Mouse (Mus musculus) heart, embryonic 11.5 days (tissue): ENCODE data around the gene Rgs12. TPM values are rescaled to one million over a fixed set of nuclear protein-coding genes. Genes with fewer than 3 reads are reported as not detected.
A peak's percentile ranks its signal among the peaks of the same experiment; 100 is the strongest.

Experiments
- ATAC-seq: fragments of 200-750 bp; cut with Nextera tagmentation; replicated peaks from 2 replicates; pipeline ENCODE4 v1.8.0; 2017; ENCODE audit warnings: moderate library complexity; ENCODE audit not compliant: insufficient number of reproducible peaks, low FRiP score, low TSS enrichment
- H3K27ac ChIP-seq: fragments of 300-500 bp; sonication (generic); 2 replicates; pipeline ENCODE4 v1.5.1; 2014; ENCODE audit warnings: mild to moderate bottlenecking, low read depth, low read length
- H3K27me3 ChIP-seq: fragments of 300-500 bp; sonication (generic); 2 replicates; pipeline ENCODE4 v1.6.1; 2014; ENCODE audit warnings: mild to moderate bottlenecking, low read length, mixed read lengths; ENCODE audit not compliant: control insufficient read depth, insufficient read depth
- H3K36me3 ChIP-seq: fragments of 300-500 bp; sonication (generic); 2 replicates; pipeline ENCODE4 v1.6.1; 2014; ENCODE audit warnings: mild to moderate bottlenecking, low read length, moderate library complexity, mixed read lengths; ENCODE audit not compliant: control insufficient read depth, insufficient read depth
- H3K4me1 ChIP-seq: fragments of 300-500 bp; sonication (generic); 2 replicates; pipeline ENCODE4 v1.6.1; 2014; ENCODE audit warnings: low read length; ENCODE audit not compliant: control insufficient read depth, insufficient read depth
- H3K4me2 ChIP-seq: fragments of 300-500 bp; sonication (generic); 2 replicates; pipeline ENCODE4 v1.6.1; 2014; ENCODE audit warnings: mild to moderate bottlenecking, moderate library complexity
- H3K4me3 ChIP-seq: fragments of 300-500 bp; sonication (generic); 2 replicates; pipeline ENCODE4 v1.5.1; 2014; ENCODE audit warnings: low read depth, low read length
- H3K9ac ChIP-seq: fragments of 300-500 bp; sonication (generic); 2 replicates; pipeline ENCODE4 v1.6.1; 2014; ENCODE audit warnings: mild to moderate bottlenecking, low read depth, low read length, moderate library complexity
- H3K9me3 ChIP-seq: fragments of 300-500 bp; sonication (generic); replicated peaks from 2 replicates; pipeline ENCODE4 v1.6.1; 2016; ENCODE audit warnings: low read length; ENCODE audit not compliant: control insufficient read depth
- WGBS: fragments of 180-500 bp; shearing (Covaris S2); extraction: QIAGEN DNeasy Blood & Tissue Kit; methylation state at CpG from one replicate; pipeline ENCODE4 v1.1.7; 2014; ENCODE audit not compliant: insufficient replicate concordance; 5-methylcytosine and 5-hydroxymethylcytosine counted together
- polyA plus RNA-seq: library from polyadenylated mRNA; unstranded; fragments of >200 nt; fragmentation: Nextera tagmentation; extraction: Ambion mirVana; gene quantifications from 2 replicates; pipeline ENCODE4 v1.2.1, GENCODE M21; 2014

Rgs12 gene
- polyA plus RNA-seq, 1 experiment from 2014 or later = 25.6 TPM

DNA sequence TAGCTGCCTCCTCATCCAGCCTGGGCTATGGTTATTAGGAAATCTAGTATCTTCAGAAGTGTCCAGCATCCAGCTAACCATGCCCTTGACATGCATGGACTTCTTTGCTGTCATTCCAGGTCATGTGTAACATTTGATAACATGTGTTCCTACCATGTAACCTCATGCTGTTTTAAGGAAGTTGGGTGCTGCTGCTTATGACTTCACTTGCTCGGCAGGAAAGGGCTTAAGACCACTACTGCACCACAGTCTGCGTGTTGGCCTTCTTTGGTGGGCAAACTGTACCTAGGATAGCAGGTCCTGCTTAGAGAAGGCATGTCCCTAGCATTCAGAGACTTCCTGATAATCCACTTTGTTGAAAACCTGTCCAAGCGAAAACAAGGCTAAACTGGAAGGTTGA lies 51.9 kb downstream of the Rgs12 start:
- ATAC-seq = no peak
- H3K4me3 ChIP-seq = no peak overlapping the region
- H3K36me3 ChIP-seq = peaks cover 3% of the 10 kb centered on the region
- H3K9me3 ChIP-seq = no peaks in the 10 kb centered on the region
- no peaks in the 10 kb centered on the region for H3K27me3 ChIP-seq
- WGBS = 73% methylated on average over 3 of the region's 3 CpGs
- peaks cover 19% of the 10 kb centered on the region for H3K4me1 ChIP-seq
- no peak overlapping the region for H3K4me2 ChIP-seq
- no peak overlapping the region for H3K27ac ChIP-seq
- H3K9ac ChIP-seq = no peak overlapping the region

DNA sequence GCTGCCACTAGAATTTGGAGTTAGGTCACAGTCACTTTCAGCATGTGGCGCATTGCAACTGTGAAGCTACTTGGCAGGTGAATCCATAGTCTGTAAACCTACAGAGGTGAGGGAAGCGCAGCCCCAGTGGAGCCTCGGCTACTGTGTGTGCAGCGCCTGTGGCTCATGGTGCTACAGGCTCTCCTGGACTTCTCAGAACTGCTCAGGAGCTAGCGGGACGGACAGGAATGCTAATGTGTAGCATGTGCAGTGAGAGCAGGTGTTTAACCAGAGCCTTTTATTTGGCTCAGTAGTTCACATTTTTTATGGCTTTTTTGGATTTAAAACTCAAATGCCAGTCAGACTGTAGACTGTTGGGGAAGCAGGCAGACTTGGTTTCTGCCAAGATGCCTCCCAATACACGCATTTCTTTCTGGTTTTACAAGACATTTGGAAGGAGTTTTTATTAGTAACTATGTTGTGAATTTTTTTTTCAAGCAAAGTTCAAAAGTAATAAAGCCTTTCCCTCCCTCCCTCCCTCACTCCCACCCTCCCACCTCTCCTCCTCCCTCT lies 54.4 kb downstream of the Rgs12 start:
- H3K27me3 ChIP-seq = no peaks in the 10 kb centered on the region
- H3K4me3 ChIP-seq = no peak overlapping the region
- no peak overlapping the region for H3K9ac ChIP-seq
- H3K36me3 ChIP-seq = peaks cover 2% of the 10 kb centered on the region
- 83% methylated on average over 7 of the region's 7 CpGs for WGBS
- no peak for ATAC-seq
- no peaks in the 10 kb centered on the region for H3K9me3 ChIP-seq
- H3K4me1 ChIP-seq = peaks cover 12% of the 10 kb centered on the region
- H3K4me2 ChIP-seq = no peak overlapping the region
- 0 out of 2 replicates have a peak overlapping the region, but pooled peaks have one; percentile 17 for H3K27ac ChIP-seq

DNA sequence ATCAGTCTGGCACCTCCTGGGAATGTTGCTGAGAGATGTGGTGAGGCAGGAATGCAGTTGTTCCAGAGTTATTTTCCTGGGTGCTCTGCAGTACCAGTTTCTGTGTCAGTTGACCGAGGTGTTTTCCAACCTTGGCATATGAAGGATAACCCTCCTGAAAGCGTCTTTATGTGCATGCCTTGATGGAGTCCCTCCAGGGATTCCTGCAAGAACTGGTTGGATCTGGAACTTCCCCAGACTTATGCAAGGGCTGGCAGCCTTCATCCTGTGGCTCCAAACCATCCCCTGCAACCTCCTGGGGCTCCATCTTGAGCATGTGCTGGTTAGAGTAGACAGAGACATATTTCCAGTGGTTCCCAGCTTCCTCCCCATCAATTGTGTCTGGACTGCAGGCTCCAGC lies 55.5 kb downstream of the Rgs12 start:
- WGBS = 93% methylated on average over 2 of the region's 2 CpGs
- no peak overlapping the region for H3K4me3 ChIP-seq
- no peak overlapping the region for H3K9ac ChIP-seq
- ATAC-seq = no peak
- no peak overlapping the region for H3K4me2 ChIP-seq
- H3K4me1 ChIP-seq = peaks cover 16% of the 10 kb centered on the region
- no peaks in the 10 kb centered on the region for H3K9me3 ChIP-seq
- H3K27me3 ChIP-seq = no peaks in the 10 kb centered on the region
- peaks cover 2% of the 10 kb centered on the region for H3K36me3 ChIP-seq
- no peak overlapping the region for H3K27ac ChIP-seq

DNA sequence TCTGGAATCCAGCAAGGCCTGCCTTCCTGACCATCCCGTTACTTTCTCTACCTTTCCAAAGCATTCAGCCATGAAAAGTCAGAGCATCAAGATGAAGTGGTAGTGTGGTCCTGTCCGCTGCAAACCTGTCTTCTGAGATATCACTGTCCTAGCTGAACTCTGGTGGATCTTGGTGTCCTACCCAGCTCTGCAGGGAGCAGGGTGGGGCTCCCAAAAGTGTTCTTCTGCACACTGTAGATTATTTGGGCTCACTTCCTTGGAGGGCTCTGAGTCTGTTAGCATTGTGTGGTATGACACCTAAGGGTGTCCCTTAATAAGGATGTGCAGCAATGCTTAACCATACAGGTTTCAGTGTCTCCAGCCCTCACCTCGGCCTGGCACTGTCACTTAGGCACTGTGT lies 56.4 kb downstream of the Rgs12 start:
- no peaks in the 10 kb centered on the region for H3K27me3 ChIP-seq
- peaks cover 2% of the 10 kb centered on the region for H3K36me3 ChIP-seq
- no peak overlapping the region for H3K4me3 ChIP-seq
- peaks cover 16% of the 10 kb centered on the region for H3K4me1 ChIP-seq
- no peak overlapping the region for H3K4me2 ChIP-seq
- H3K9ac ChIP-seq = no peak overlapping the region
- ATAC-seq = no peak; the same call in 1 of the 2 replicates
- no peaks in the 10 kb centered on the region for H3K9me3 ChIP-seq
- no peak overlapping the region for H3K27ac ChIP-seq
- 86% methylated on average over 3 of the region's 3 CpGs for WGBS

DNA sequence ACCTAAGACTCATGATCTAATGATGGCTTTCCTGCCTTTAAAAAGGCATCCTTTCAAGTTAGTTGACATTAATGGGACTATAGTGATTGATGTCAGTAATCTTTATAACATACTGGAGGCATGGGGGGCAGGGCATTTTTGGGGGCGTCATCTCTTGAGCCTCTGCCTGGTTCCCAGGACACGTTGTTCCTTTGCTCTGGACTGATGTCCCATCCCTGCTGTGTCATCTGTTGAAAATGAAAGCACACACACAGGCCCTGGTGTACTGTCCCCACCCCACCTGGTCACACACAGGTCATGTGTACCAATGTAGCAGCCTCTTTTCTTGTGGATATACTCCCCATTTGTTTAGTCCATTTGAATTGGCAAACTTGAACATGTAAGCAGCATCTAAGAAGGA lies 57.4 kb downstream of the Rgs12 start:
- WGBS = 85% methylated on average over 2 of the region's 2 CpGs
- no peak overlapping the region for H3K4me3 ChIP-seq
- no peak overlapping the region for H3K9ac ChIP-seq
- H3K4me2 ChIP-seq = no peak overlapping the region
- no peaks in the 10 kb centered on the region for H3K27me3 ChIP-seq
- peaks cover 16% of the 10 kb centered on the region for H3K4me1 ChIP-seq
- H3K36me3 ChIP-seq = peaks cover 2% of the 10 kb centered on the region
- no peaks in the 10 kb centered on the region for H3K9me3 ChIP-seq
- ATAC-seq = no peak
- no peak overlapping the region for H3K27ac ChIP-seq

DNA sequence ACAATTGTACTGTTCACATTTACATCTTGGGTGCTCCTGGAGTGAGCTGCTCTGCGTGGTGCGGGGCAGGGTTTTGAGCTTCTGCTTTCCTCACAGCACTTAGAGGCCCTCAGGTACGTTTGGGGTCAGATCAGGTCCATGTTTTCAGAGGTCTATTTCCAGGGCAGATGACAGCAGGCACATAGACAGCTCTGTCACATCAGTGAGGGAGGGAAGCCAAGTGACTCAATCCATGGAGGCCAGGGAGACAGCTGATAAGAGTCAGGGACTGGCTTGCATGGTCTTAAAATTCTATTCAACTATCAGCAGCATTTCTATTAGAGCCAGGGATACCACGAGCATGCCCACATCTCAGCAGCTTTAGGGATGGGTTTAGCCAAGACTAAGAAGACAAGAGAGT lies 59.9 kb downstream of the Rgs12 start:
- Histone ChIP-seq H3K9me3 (no peaks in the 10 kb centered on the region), H3K9ac (no peak overlapping the region), H3K4me3 (no peak overlapping the region), H3K4me1 (peaks cover 6% of the 10 kb centered on the region), H3K27ac (no peak overlapping the region), H3K4me2 (no peak overlapping the region), H3K27me3 (no peaks in the 10 kb centered on the region), H3K36me3 (peaks cover 5% of the 10 kb centered on the region)
- no peak for ATAC-seq
- 71% methylated on average over 4 of the region's 4 CpGs for WGBS

DNA sequence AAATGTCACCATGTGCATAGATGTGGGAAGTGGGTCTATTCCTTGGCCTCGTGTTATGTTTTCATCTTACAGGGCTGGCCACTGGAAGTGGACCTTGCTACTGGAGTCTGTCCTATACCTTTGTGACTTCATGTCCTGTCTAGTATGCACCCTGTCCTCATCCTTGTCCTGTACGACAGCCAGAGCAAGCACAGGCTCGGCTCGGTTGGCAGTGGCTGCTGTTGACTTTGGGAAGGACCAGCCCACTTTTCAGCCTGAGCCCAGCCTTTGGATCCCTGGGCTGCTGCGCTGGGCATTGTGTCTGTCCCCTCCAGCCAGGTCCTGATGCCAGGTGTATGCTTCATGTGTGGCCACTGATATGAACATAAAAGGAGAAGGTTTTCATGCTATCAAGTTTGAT lies 61.4 kb downstream of the Rgs12 start:
- Histone ChIP-seq H3K4me1 (peaks cover 6% of the 10 kb centered on the region), H3K27me3 (no peaks in the 10 kb centered on the region), H3K9ac (no peak overlapping the region), H3K27ac (no peak overlapping the region), H3K36me3 (peaks cover 5% of the 10 kb centered on the region; the same call in 1 of the 2 replicates), H3K4me2 (no peak overlapping the region), H3K4me3 (no peak overlapping the region), H3K9me3 (no peaks in the 10 kb centered on the region)
- 67% methylated on average over 5 of the region's 5 CpGs for WGBS
- no peak for ATAC-seq

DNA sequence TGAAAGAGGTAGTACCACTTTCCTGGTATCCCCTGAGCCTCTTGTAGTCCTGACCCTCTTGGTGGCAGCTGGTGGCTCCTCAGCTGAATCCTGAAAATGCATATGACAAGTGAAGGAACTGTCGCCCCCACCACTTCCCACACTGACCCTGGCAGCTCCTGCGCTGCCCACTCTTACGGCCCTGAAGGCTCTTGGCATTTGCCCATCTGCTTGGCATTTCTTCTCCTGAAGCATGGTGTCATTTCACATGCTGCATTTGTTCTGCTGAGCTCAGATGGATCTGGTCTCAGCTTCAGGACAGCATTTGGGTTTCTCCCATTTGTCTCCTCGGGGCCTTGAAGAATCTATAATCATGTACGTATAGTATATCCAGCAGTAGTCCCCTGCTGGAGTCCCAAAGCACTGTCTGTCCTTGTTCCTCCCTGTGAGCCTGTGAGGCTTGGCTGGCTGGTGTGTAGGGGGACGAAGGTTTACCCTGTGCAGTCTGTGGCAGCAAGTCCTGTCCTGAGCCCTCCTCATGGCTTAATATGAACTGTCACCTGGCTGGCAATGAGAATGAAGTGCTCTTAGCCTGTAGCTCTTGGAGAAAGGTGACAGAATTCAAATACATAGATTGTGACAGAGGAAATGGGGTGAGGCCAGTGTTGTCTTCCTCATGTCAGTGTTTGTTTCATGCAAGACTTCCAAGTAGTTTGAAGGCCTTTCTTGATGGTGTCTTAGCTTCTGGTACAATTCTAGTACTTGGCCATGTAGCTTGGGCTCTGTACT lies 62.1 kb downstream of the Rgs12 start:
- peaks cover 5% of the 10 kb centered on the region; the same call in 1 of the 2 replicates for H3K36me3 ChIP-seq
- WGBS = 92% methylated on average over 6 of the region's 6 CpGs
- H3K4me2 ChIP-seq = no peak overlapping the region
- H3K4me3 ChIP-seq = no peak overlapping the region
- no peak overlapping the region for H3K27ac ChIP-seq
- peaks cover 6% of the 10 kb centered on the region for H3K4me1 ChIP-seq
- no peak overlapping the region for H3K9ac ChIP-seq
- no peak for ATAC-seq
- H3K27me3 ChIP-seq = no peaks in the 10 kb centered on the region
- H3K9me3 ChIP-seq = no peaks in the 10 kb centered on the region

DNA sequence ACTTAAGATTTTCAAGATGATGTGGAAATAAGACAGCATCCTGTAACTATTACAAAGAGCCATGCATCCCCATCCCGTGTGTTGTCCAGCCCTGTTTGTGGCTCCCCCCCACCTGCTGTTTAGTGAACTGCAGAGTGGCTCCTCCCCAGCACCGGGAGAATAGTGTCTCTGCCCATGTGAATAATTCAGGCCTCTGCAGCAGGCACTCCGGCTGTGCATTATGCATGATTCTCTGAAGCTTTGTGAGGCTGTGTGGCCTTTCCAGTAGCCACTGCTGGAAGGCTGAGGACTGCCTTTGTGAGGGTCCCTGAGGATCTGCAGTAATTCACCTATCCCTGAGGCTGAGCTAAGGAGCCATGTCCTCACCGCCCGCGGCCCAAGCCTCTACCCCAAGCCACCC lies 64.8 kb downstream of the Rgs12 start:
- no peak for ATAC-seq
- Histone ChIP-seq H3K27me3 (no peaks in the 10 kb centered on the region), H3K36me3 (0 out of 2 replicates have a peak, but pooled peaks cover 2% of the 10 kb centered on the region), H3K4me2 (no peak overlapping the region), H3K4me3 (no peak overlapping the region), H3K4me1 (peaks cover 4% of the 10 kb centered on the region), H3K9ac (no peak overlapping the region), H3K27ac (no peak overlapping the region), H3K9me3 (no peaks in the 10 kb centered on the region)
- WGBS = 79% methylated on average over 6 of the region's 6 CpGs
